Mouse (Mus musculus): ENCODE measurements around the gene Dnm3. TPM values are rescaled to one million over a fixed set of nuclear protein-coding genes. Genes with fewer than 3 reads are reported as not detected.

The Dnm3 gene
- polyA plus RNA-seq, 1 experiment from 2014 or later = 1.1 TPM

DNA sequence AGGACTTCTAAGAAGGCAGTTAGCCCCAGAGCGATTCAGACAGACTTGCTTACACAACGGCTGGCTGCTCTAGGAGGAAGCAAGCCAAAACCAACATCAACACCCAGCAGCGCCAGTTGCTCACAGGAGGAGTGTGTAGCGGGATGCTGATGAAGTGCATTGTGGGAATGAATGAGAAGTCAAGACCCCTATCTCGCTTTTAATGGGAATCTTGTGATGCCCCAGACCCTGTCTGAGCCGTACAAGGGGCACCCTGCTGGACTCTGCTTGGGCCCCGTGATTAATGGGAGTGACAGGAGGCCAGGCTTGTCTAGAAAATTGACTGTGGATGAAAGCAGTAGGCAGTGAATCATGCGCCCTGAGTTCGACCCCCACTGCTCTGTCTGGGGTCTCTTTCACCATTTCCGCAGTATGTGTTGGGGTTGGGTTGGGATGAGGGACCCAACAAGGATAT is 439.8 kb downstream of the Dnm3 start:
- Histone ChIP-seq H3K27ac (peak overlapping the region; percentile 40; the same call in 1 of the 2 replicates), H3K9ac (no peak overlapping the region), H3K4me3 (no peak overlapping the region), H3K9me3 (replicated peaks) (no peaks in the 10 kb centered on the region), H3K36me3 (no peaks in the 10 kb centered on the region), H3K4me1 (peaks cover 4% of the 10 kb centered on the region; the same call in 1 of the 2 replicates), H3K4me2 (no peak overlapping the region), H3K27me3 (replicated peaks) (no peaks in the 10 kb centered on the region)
- 69% methylated on average over 10 of the region's 10 CpGs for WGBS (ENCODE audit: insufficient replicate concordance)
- ATAC-seq = no peak

DNA sequence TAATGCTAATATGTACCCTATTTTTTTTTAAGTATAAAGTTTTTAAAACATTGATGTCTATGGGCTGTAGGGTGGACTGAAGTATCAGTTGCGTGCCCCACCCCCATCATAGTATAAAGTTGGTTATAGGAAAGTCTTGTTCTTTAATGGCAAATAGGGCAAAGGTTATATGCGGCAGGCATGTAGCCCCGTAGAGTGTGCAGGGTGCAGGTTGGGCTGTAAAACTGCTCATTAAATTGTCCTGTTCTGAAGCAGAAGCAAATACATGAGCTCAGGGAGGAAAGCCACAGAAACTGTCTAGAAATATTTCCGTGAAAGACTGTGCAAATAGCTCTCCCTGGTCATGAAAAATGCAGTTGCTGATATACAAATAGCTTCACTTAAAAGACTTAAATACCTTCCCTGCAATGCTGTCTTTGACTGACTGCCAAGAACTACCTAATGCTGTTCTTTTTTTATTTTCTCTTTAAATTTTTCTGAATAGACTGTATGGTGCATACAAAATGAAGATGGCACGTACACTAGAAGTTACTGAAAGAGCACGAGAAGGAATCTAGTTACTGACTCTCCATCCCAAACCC is 440.6 kb downstream of the Dnm3 start:
- Histone ChIP-seq H3K27me3 (replicated peaks) (no peaks in the 10 kb centered on the region), H3K27ac (peak overlapping the region; percentile 40; the same call in 1 of the 2 replicates), H3K4me1 (peaks cover 4% of the 10 kb centered on the region; the same call in 1 of the 2 replicates), H3K4me3 (no peak overlapping the region), H3K4me2 (no peak overlapping the region), H3K9ac (no peak overlapping the region), H3K36me3 (no peaks in the 10 kb centered on the region), H3K9me3 (replicated peaks) (no peaks in the 10 kb centered on the region)
- no peak for ATAC-seq
- WGBS (ENCODE audit: insufficient replicate concordance) = 67% methylated on average over 6 of the region's 6 CpGs

DNA sequence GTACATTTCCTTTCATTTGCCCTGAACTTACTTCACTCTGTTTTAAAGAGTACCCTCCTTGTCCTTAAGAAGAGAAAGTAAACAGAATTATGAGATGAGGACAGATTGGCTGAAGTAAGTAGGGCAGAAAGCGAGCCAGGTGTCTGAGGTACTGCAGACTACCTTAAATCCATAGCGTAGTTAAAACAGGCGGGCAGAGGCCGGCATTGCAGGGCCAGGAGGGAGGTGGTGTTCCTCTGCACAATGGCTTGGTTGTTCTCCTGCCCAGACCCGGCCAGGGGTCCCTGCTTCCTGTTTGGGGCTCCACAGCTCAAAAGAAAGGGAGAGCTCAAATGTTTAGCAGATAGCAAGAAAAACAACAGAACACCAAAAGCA is 441.4 kb downstream of the Dnm3 start:
- H3K36me3 ChIP-seq = no peaks in the 10 kb centered on the region
- H3K4me3 ChIP-seq = no peak overlapping the region
- H3K9ac ChIP-seq = no peak overlapping the region
- peaks cover 4% of the 10 kb centered on the region; the same call in 1 of the 2 replicates for H3K4me1 ChIP-seq
- WGBS (ENCODE audit: insufficient replicate concordance) = 27% methylated on average over 5 of the region's 5 CpGs
- no peak for ATAC-seq
- H3K27ac ChIP-seq = no peak overlapping the region
- no peak overlapping the region for H3K4me2 ChIP-seq
- no peaks in the 10 kb centered on the region for H3K27me3 ChIP-seq (replicated peaks)
- H3K9me3 ChIP-seq (replicated peaks) = no peaks in the 10 kb centered on the region

GRCm38 (mm10) chr1:162035800-162036460 is 441.9 kb downstream of the Dnm3 start:
- no peaks in the 10 kb centered on the region for H3K36me3 ChIP-seq
- H3K9me3 ChIP-seq (replicated peaks) = no peaks in the 10 kb centered on the region
- no peak overlapping the region for H3K4me3 ChIP-seq
- H3K9ac ChIP-seq = no peak overlapping the region
- no peak overlapping the region for H3K27ac ChIP-seq
- H3K27me3 ChIP-seq (replicated peaks) = no peaks in the 10 kb centered on the region
- H3K4me2 ChIP-seq = no peak overlapping the region
- 74% methylated on average over 6 of the region's 6 CpGs for WGBS (ENCODE audit: insufficient replicate concordance)
- no peak for ATAC-seq
- peaks cover 4% of the 10 kb centered on the region; the same call in 1 of the 2 replicates for H3K4me1 ChIP-seq

GRCm38 (mm10) chr1:162023681-162024270 is 454.1 kb downstream of the Dnm3 start:
- Histone ChIP-seq H3K9ac (no peak overlapping the region), H3K36me3 (no peaks in the 10 kb centered on the region), H3K9me3 (replicated peaks) (no peaks in the 10 kb centered on the region), H3K4me1 (no peaks in the 10 kb centered on the region), H3K27me3 (replicated peaks) (no peaks in the 10 kb centered on the region), H3K4me2 (no peak overlapping the region), H3K4me3 (no peak overlapping the region), H3K27ac (no peak overlapping the region)
- 70% methylated on average over 8 of the region's 8 CpGs for WGBS (ENCODE audit: insufficient replicate concordance)
- ATAC-seq = no peak

DNA sequence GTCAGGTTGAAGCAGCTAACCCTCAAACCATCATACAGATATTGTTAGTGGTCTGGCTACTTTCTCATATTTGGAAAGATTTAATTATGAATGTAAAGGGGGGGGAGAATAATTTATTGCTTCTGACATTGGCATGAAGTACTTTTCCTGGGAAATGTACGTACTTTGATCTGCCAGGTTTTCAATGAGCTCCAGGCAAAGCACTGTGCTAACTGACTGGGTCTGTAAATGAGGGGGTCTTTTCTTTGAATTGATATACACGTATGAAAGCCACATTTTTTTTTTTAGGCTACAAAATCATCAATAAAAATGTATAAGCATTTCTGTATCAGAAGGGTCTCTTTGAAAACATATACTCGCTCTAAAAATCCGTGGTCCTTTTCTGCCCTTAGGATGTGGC is 457.1 kb downstream of the Dnm3 start:
- no peaks in the 10 kb centered on the region for H3K27me3 ChIP-seq (replicated peaks)
- H3K9ac ChIP-seq = no peak overlapping the region
- no peak overlapping the region for H3K4me2 ChIP-seq
- H3K4me3 ChIP-seq = no peak overlapping the region
- no peaks in the 10 kb centered on the region for H3K36me3 ChIP-seq
- H3K9me3 ChIP-seq (replicated peaks) = no peaks in the 10 kb centered on the region
- no peak for ATAC-seq
- H3K27ac ChIP-seq = no peak overlapping the region
- 55% methylated on average over 4 of the region's 4 CpGs for WGBS (ENCODE audit: insufficient replicate concordance)
- 0 out of 2 replicates have a peak, but pooled peaks cover 7% of the 10 kb centered on the region for H3K4me1 ChIP-seq

DNA sequence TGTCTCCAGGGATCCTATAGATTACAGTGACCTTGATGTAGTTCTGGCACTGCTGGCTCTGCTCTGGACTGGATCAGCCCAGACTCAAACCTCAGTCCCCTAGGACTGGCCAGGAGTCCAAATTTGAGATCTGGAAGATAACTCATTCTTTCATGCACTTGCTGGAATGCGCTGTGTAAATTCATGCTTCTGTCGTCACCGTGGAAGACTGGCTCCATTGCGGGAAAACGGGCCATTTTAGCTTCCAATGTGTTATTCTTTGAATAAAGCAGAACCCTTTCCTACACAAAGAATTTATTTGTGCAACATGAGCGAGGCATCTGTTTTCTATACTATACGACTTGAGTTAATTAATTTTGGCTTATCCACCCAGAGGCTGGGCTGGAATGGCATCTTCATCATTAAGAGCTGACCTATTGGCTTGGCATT is 457.5 kb downstream of the Dnm3 start:
- WGBS (ENCODE audit: insufficient replicate concordance) = 80% methylated on average over 7 of the region's 7 CpGs
- no peaks in the 10 kb centered on the region for H3K36me3 ChIP-seq
- H3K9me3 ChIP-seq (replicated peaks) = no peaks in the 10 kb centered on the region
- no peak overlapping the region for H3K9ac ChIP-seq
- no peaks in the 10 kb centered on the region for H3K27me3 ChIP-seq (replicated peaks)
- H3K4me1 ChIP-seq = 0 out of 2 replicates have a peak, but pooled peaks cover 7% of the 10 kb centered on the region
- H3K27ac ChIP-seq = no peak overlapping the region
- no peak overlapping the region for H3K4me2 ChIP-seq
- no peak overlapping the region for H3K4me3 ChIP-seq
- no peak for ATAC-seq

DNA sequence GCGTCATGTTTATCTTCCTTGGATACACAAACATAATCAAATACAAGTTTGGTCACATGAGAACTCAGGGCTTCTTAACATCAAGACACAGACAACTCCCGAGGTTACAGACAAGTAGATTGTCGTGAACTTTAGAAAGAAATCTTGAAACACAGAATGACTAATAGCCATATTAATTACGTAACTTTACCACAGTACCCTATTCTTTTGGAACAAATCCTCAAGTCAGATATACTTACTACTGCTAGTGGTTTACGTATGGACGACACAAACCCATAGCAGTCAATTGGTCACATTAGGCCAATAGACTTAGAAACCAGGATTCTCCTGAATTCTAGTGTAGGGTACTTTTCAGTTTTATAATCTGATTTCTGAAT is 459.2 kb downstream of the Dnm3 start:
- no peak for ATAC-seq
- H3K4me2 ChIP-seq = no peak overlapping the region
- H3K36me3 ChIP-seq = no peaks in the 10 kb centered on the region
- H3K9me3 ChIP-seq (replicated peaks) = no peaks in the 10 kb centered on the region
- 0 out of 2 replicates have a peak, but pooled peaks cover 7% of the 10 kb centered on the region for H3K4me1 ChIP-seq
- no peak overlapping the region for H3K4me3 ChIP-seq
- H3K27ac ChIP-seq = no peak overlapping the region
- 54% methylated on average over 6 of the region's 6 CpGs for WGBS (ENCODE audit: insufficient replicate concordance)
- H3K27me3 ChIP-seq (replicated peaks) = no peaks in the 10 kb centered on the region
- no peak overlapping the region for H3K9ac ChIP-seq

DNA sequence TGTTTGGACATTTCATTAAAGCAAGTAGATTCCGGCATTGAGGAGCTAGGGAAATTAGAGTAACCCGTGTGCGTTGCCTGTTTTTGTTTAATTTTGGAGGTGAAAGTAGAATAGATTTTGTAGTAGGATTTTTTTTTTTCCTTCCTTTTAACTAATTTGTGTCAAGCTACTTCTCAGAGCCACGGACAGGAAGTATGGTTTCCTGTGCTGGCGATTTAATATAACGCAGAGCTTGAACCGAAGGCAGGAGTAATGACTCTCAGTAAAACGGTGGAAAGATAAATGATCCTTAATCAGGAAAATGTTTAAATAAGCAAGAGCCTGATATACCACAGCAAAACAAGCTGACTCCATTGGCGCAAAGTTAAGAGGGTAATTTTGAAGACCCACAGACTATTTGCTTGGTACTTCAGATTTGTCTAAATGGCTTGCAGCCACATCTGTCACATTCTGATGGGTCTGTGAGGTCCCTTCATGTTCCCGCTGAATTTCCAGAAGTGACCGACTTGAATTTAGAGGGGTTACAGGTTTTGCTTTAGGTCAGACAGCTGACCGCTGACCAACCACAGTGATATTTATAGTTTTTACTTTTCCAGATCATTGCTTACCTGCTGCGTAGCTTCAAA is 459.7 kb downstream of the Dnm3 start:
- Histone ChIP-seq H3K27ac (no peak overlapping the region), H3K9me3 (replicated peaks) (no peaks in the 10 kb centered on the region), H3K9ac (no peak overlapping the region), H3K27me3 (replicated peaks) (no peaks in the 10 kb centered on the region), H3K4me2 (peak overlapping the region; percentile 20; the same call in 1 of the 2 replicates), H3K4me3 (no peak overlapping the region), H3K36me3 (no peaks in the 10 kb centered on the region), H3K4me1 (0 out of 2 replicates have a peak, but pooled peaks cover 7% of the 10 kb centered on the region)
- 25% methylated on average over 13 of the region's 13 CpGs for WGBS (ENCODE audit: insufficient replicate concordance)
- no peak for ATAC-seq

DNA sequence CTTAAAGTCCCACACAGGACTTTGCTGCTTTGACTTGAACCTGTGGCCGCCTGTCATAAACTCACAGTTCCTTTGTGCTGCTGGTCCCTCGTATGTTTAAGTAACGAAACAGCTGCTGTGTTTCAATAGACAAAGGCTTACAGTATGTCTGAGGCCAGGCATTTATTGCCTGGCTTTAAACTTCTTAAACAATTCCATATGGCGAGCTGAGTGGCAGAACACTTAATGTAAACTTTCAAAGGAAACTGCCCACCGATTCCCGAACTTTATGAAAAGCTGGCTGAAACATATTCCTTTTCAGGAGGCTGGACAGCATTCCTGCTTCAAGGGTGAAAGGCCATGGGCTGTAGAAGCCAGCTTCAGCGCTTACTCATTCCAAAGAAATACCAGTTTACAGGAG is 460.9 kb downstream of the Dnm3 start:
- Histone ChIP-seq H3K4me2 (no peak overlapping the region), H3K4me1 (0 out of 2 replicates have a peak, but pooled peaks cover 7% of the 10 kb centered on the region), H3K27me3 (replicated peaks) (no peaks in the 10 kb centered on the region), H3K9ac (no peak overlapping the region), H3K27ac (no peak overlapping the region), H3K36me3 (no peaks in the 10 kb centered on the region), H3K9me3 (replicated peaks) (no peaks in the 10 kb centered on the region), H3K4me3 (no peak overlapping the region)
- WGBS (ENCODE audit: insufficient replicate concordance) = 56% methylated on average over 7 of the region's 7 CpGs
- ATAC-seq = no peak

GRCm38 (mm10) chr1:162015247-162015862 is 462.5 kb downstream of the Dnm3 start:
- no peaks in the 10 kb centered on the region for H3K9me3 ChIP-seq (replicated peaks)
- no peak for ATAC-seq
- H3K27me3 ChIP-seq (replicated peaks) = no peaks in the 10 kb centered on the region
- H3K36me3 ChIP-seq = no peaks in the 10 kb centered on the region
- no peak overlapping the region for H3K9ac ChIP-seq
- no peak overlapping the region for H3K4me2 ChIP-seq
- no peak overlapping the region for H3K4me3 ChIP-seq
- H3K4me1 ChIP-seq = 0 out of 2 replicates have a peak, but pooled peaks cover 7% of the 10 kb centered on the region
- no peak overlapping the region for H3K27ac ChIP-seq
- WGBS (ENCODE audit: insufficient replicate concordance) = 65% methylated on average over 8 of the region's 8 CpGs
